Mouse (Mus musculus) myocyte (in vitro differentiated cells): Measurements from ENCODE around the gene Atp13a3. TPM values are rescaled to one million over a fixed set of nuclear protein-coding genes. Genes with fewer than 3 reads are reported as not detected.

ENCODE experiments used
- H3K27me3 ChIP-seq: one replicate; pipeline ENCODE4 v1.6.1; 2011; ENCODE audit not compliant: control insufficient read depth, insufficient read depth, insufficient read length
- H3K36me3 ChIP-seq: one replicate; pipeline ENCODE4 v1.6.1; 2011; ENCODE audit not compliant: control insufficient read depth, insufficient read depth
- H3K4me2 ChIP-seq: one replicate; pipeline ENCODE4 v1.6.1; 2011; ENCODE audit warnings: low read depth, control low read depth
- H3K4me3 ChIP-seq: one replicate; pipeline ENCODE4 v1.5.1; 2011; ENCODE audit warnings: mild to moderate bottlenecking, control low read depth, moderate library complexity
- H3K79me2 ChIP-seq: one replicate; pipeline ENCODE4 v1.6.1; 2011; ENCODE audit not compliant: control insufficient read depth, insufficient read depth
- H3ac ChIP-seq: one replicate; pipeline ENCODE4 v1.6.1; 2011; ENCODE audit not compliant: control insufficient read depth, insufficient read length
- CEBPB ChIP-seq: IDR thresholded peaks from 2 replicates; pipeline ENCODE4 v1.6.1; 2011; ENCODE audit warnings: mild to moderate bottlenecking, moderate library complexity; ENCODE audit not compliant: poor library complexity, insufficient read depth, severe bottlenecking
- E2F4 ChIP-seq: IDR thresholded peaks from one replicate; pipeline ENCODE4 v1.6.1; 2011; ENCODE audit warnings: mild to moderate bottlenecking, control low read depth, moderate library complexity; ENCODE audit not compliant: insufficient read depth
- MAX ChIP-seq: IDR thresholded peaks from one replicate; pipeline ENCODE4 v1.6.1; 2011; ENCODE audit warnings: low read depth, mild to moderate bottlenecking, control low read depth
- MYOD1 ChIP-seq, 3 experiments: IDR thresholded peaks; one replicate each; pipeline ENCODE4 v1.6.1; 2011; ENCODE audit warnings: control low read depth in 2 of 3, low read depth in 2 of 3, mild to moderate bottlenecking in 2 of 3, moderate library complexity in 1 of 3; ENCODE audit not compliant: insufficient read length in 2 of 3, control insufficient read depth in 1 of 3
- MYOG ChIP-seq, 3 experiments: IDR thresholded peaks; one replicate each; pipeline ENCODE4 v1.6.1; 2011; ENCODE audit warnings: control low read depth in 2 of 3, low read depth in 2 of 3, mild to moderate bottlenecking in 2 of 3; ENCODE audit not compliant: insufficient read length in 2 of 3, control insufficient read depth in 1 of 3, insufficient read depth in 1 of 3
- POLR2A ChIP-seq: IDR thresholded peaks from one replicate; pipeline ENCODE4 v1.6.1; 2011; ENCODE audit warnings: low read depth, mild to moderate bottlenecking, control low read depth, moderate library complexity; ENCODE audit not compliant: insufficient read length
- POLR2AphosphoS2 ChIP-seq: IDR thresholded peaks from one replicate; pipeline ENCODE4 v1.6.1; 2011; ENCODE audit warnings: low read depth, control low read depth; ENCODE audit not compliant: insufficient read length
- REST ChIP-seq: IDR thresholded peaks from one replicate; pipeline ENCODE4 v1.6.1; 2011; ENCODE audit warnings: mild to moderate bottlenecking, control low read depth, moderate library complexity; ENCODE audit not compliant: insufficient read depth, insufficient read length
- SRF ChIP-seq: IDR thresholded peaks from one replicate; pipeline ENCODE4 v1.6.1; 2011; ENCODE audit warnings: low read depth; ENCODE audit not compliant: control insufficient read depth, insufficient read length
- TCF12 ChIP-seq: IDR thresholded peaks from one replicate; pipeline ENCODE4 v1.6.1; 2011; ENCODE audit warnings: mild to moderate bottlenecking, control low read depth; ENCODE audit not compliant: poor library complexity, insufficient read depth, severe bottlenecking
- TCF3 ChIP-seq: IDR thresholded peaks from one replicate; pipeline ENCODE4 v1.6.1; 2011; ENCODE audit warnings: low read depth, control low read depth; ENCODE audit not compliant: insufficient read length
- USF1 ChIP-seq: IDR thresholded peaks from one replicate; pipeline ENCODE4 v1.6.1; 2011; ENCODE audit warnings: low read depth, mild to moderate bottlenecking, control low read depth, moderate library complexity
- polyA plus RNA-seq: library from polyadenylated mRNA; unstranded; fragments of >200 nt; fragmentation: generic; extraction: Trizol; gene quantifications from one replicate; pipeline ENCODE4 v1.2.1, GENCODE M21; 2012; ENCODE audit warnings: missing spikeins

Gene Atp13a3
- polyA plus RNA-seq, 1 experiment: 53.4 TPM

DNA sequence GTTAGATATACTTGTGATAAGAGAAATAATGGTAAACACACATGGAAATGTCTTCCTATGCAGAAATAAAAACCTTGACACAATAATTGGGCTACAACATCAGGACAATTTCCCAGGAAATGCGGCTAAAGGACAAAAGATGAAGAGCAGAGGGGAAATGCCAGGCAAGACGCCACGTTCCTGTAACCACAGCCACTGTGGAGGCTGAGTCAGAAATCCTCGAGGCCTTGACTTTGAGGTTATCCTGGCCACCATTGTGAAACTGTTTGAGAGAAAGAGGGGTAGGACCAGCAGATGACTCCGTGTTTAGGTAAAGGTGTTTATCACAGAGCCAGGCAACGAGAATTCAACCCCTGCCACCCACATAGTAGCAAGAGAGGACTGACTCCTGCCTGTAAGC, 33.6 kb upstream of the Atp13a3 start:
- H3ac ChIP-seq: no peak overlapping the region
- TF ChIP-seq REST (no peak), E2F4 (no peak), POLR2A (no peak)
- no peaks in the 10 kb centered on the region for H3K27me3 ChIP-seq
- no peak overlapping the region for H3K4me2 ChIP-seq
- H3K36me3 ChIP-seq: no peaks in the 10 kb centered on the region
- H3K79me2 ChIP-seq: no peaks in the 10 kb centered on the region
- no peak overlapping the region for H3K4me3 ChIP-seq

DNA sequence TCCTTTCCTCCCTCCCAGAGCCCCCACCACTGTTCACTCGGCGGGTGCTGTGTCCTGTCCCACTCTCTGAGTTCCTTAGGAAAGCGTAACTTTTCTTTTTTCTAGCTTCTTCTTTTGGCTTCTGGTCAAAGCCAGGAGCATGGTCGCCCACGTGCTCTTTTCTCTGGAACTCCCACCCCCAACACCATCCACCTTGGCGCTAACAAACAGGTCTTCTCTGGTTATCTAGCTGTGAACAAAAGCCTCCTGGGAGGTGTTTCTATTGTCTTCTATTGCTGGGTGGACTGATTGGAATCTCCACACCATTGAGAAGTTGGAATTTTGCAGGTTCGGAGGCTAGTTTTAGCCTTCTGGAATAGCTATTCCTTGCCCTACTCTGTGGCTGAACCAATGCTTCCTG, 30.5 kb upstream of the Atp13a3 start:
- no peaks in the 10 kb centered on the region for H3K79me2 ChIP-seq
- H3K36me3 ChIP-seq: no peaks in the 10 kb centered on the region
- no peaks in the 10 kb centered on the region for H3K27me3 ChIP-seq
- TF ChIP-seq POLR2A: no peak
- no peak for TF ChIP-seq USF1
- TF ChIP-seq MAX: no peak
- H3K4me3 ChIP-seq: no peak overlapping the region
- no peak overlapping the region for H3K4me2 ChIP-seq
- H3ac ChIP-seq: no peak overlapping the region

DNA sequence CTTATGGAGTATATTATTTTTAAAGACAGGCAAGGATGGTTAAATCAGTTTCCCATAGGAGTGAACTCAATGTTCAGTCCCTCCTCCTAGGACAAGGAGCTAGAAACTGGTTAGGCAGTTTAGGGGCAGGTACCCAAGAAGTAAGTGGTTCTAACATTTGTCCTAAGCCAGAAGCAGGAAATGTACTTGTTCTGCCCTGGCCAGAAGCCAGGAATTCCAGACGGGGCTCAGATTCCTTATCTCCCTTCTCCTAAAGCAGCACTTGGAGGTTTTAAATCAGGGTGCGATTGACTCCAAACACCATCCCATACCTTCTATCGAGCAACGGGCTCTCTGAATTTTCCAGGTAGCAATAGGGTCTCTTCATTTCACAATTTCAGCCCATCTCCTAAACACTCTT, 29.6 kb upstream of the Atp13a3 start:
- no peak for TF ChIP-seq CEBPB
- no peak for TF ChIP-seq MAX

DNA sequence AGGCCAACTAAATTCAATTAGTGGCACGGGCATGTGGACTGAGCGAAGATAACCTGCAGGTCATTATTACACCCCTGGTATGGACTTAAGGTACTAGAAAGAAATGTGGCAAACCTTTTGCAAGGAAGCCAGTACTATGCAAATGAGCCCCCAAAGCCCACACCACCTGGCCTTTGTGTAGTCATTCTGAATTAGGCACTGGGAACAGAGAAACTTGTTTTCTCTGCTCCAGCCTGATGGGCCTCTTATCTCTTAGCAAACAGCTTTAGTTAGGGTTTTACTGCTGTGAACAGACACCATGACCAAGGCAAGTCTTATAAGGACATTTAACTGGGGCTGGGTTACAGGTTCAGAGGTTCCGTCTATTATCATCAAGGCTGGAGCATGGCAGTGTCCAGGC, 27.4 kb upstream of the Atp13a3 start:
- Histone ChIP-seq H3ac (no peak overlapping the region), H3K36me3 (no peaks in the 10 kb centered on the region), H3K79me2 (no peaks in the 10 kb centered on the region), H3K4me3 (no peak overlapping the region), H3K4me2 (no peak overlapping the region), H3K27me3 (no peaks in the 10 kb centered on the region)
- TF ChIP-seq E2F4 (no peak), TCF3 (no peak), MYOG (IDR thresholded peaks at IDR 0.05; ENCODE audit: control insufficient read depth in 1 of 3, insufficient read depth in 1 of 3, insufficient read length in 2 of 3, low read depth in 2 of 3) (no peak), TCF12 (no peak), USF1 (no peak), CEBPB (no peak), MAX (no peak), POLR2A (no peak), MYOD1 (IDR thresholded peaks at IDR 0.05; ENCODE audit: control insufficient read depth in 1 of 3, insufficient read length in 2 of 3, low read depth in 2 of 3) (no peak), REST (no peak), POLR2AphosphoS2 (no peak), SRF (no peak)

More for the DNA sequence above, 29.6 kb upstream of the Atp13a3 start:
- no peak overlapping the region for H3K4me3 ChIP-seq
- H3ac ChIP-seq: no peak overlapping the region
- no peak overlapping the region for H3K4me2 ChIP-seq
- no peaks in the 10 kb centered on the region for H3K27me3 ChIP-seq
- H3K36me3 ChIP-seq: no peaks in the 10 kb centered on the region
- H3K79me2 ChIP-seq: no peaks in the 10 kb centered on the region

DNA sequence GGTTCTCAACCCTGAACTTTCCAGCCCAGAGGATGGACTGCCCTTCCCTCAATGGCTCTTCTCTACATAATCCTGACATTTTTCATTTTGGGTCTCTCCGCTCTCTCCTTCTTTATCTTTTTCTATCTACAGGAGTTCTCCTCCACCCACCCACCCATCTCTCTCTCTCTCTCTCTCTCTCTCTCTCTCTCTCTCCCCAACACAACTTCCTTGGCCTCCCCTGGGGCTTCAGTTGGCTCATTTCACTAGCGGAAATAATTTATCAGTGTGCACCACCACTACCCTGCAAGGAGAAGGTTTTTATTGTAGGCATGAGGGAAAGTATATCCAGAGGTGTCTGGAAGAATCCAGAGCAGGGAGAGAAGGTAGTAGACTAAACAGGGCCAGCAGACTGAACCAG, 26.3 kb upstream of the Atp13a3 start:
- H3K27me3 ChIP-seq: no peaks in the 10 kb centered on the region
- H3K36me3 ChIP-seq: no peaks in the 10 kb centered on the region
- H3K4me3 ChIP-seq: no peak overlapping the region
- no peak for TF ChIP-seq MAX
- TF ChIP-seq TCF12: no peak
- no peak for TF ChIP-seq MYOG (IDR thresholded peaks at IDR 0.05; ENCODE audit: control insufficient read depth in 1 of 3, insufficient read depth in 1 of 3, insufficient read length in 2 of 3, low read depth in 2 of 3)
- TF ChIP-seq REST: no peak
- TF ChIP-seq TCF3: no peak
- H3K79me2 ChIP-seq: no peaks in the 10 kb centered on the region
- no peak overlapping the region for H3ac ChIP-seq
- H3K4me2 ChIP-seq: no peak overlapping the region

DNA sequence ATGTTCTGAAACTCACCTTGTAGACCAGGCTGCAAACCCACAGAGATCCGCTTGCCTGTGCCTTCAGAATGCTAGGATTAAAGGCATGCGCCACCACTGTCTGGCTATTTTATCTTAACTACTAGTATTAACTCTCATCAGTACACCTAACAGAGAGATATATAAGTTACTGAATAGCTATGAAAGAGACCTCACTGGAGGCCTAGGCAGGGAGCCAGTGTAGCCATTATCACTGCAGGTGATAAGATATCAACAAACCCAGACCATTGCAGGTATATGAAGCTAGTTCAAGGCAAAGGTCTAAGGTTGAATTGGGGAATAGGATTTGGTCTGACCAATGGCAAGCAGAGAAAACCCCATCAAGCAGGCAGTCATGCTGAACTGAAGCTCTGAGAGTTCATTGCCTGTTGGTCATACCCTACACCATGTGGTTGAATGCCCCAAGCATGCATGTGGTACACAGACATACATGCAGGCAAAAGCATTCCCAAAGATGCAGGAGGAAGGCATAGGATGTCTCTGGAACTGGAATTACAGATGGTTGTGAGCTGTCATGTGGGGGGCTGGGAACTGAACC, 24.8 kb upstream of the Atp13a3 start:
- TF ChIP-seq MYOD1 (IDR thresholded peaks at IDR 0.05; ENCODE audit: control insufficient read depth in 1 of 3, insufficient read length in 2 of 3, low read depth in 2 of 3): no peak
- no peak for TF ChIP-seq MYOG (IDR thresholded peaks at IDR 0.05; ENCODE audit: control insufficient read depth in 1 of 3, insufficient read depth in 1 of 3, insufficient read length in 2 of 3, low read depth in 2 of 3)
- no peak for TF ChIP-seq POLR2AphosphoS2
- TF ChIP-seq SRF: no peak
- no peak for TF ChIP-seq TCF12
- no peak for TF ChIP-seq CEBPB
- TF ChIP-seq MAX: no peak
- no peak for TF ChIP-seq TCF3
- no peak for TF ChIP-seq E2F4
- no peak for TF ChIP-seq REST
- TF ChIP-seq POLR2A: no peak
- no peak for TF ChIP-seq USF1
- H3K4me3 ChIP-seq: no peak overlapping the region
- no peaks in the 10 kb centered on the region for H3K36me3 ChIP-seq
- H3ac ChIP-seq: no peak overlapping the region
- H3K27me3 ChIP-seq: no peaks in the 10 kb centered on the region
- H3K4me2 ChIP-seq: no peak overlapping the region
- no peaks in the 10 kb centered on the region for H3K79me2 ChIP-seq
